Mouse (Mus musculus) CD4-positive helper T cell, adult 2 months (primary cell): ENCODE data around the gene Tmem229b.
"Not testable (repeated sequence)": the region's sequence is repeated elsewhere in the genome, so short reads cannot be mapped to it uniquely, and the experiment has no call there.

Experiments
- DNase-seq: peaks from one replicate; pipeline ENCODE4 v3.0.0-alpha.2; 2012; ENCODE audit warnings: low read depth, missing footprints, low spot score

The Tmem229b gene

GRCm38 (mm10) chr12:78952484-78952883, 54.9 kb downstream of the Tmem229b start:
- DNase-seq = no peak

DNA sequence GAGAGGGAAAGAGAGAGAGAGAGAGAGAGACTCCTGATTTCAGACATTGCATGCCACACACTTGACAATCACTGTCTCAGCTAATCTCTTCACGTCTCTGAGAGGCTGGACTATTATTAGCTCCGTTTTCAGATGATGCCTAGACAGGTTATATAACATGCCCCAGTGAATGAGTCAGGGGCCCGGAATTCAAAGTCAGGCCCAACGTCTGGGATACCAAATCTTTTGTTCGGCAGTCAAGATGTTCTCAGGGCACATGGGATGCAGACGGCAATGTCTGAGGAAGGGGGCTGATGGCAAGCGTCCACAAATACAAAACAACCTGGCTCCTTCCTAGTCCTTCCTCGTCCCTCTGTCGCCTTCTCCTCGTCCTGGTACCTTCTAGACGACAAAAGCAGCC, 55.4 kb downstream of the Tmem229b start:
- DNase-seq = no peak

DNA sequence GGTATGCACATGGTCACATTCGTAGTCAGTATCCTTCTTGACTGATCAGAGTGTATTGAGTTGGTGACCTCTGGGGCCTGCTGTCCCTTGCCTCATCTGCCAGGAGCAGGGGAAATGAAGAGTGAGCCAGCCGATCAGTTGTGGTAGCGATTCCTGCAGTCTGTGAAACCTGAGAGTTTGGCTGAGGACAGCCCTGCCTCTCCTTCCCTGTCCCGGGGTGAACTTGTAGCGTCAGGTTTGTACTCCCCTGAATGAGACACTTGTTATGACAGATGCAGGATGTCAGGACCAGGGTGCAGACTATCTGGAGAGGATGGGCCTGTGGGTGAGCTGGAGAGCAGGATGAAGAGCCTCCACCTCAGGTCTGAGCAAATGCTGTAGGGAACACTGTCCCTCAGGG, 59.8 kb downstream of the Tmem229b start:
- no peak for DNase-seq

DNA sequence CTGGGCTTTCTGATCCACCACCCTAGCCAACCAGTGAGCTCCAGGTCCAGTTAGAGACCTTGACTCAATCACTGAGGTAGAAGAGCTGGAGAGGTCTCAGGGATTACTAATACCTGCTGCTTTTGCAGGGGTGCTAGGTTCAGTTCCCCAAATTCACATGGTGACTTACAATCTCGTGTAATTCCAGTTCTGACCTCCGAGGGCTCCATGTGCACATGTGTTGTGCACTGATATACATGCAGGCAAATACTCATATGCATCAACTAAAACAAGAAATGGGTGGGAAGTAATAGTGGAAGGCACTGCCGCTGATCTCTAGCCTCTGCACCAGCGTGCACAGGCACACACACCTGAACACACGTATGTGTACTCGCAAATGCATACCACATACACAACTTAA, 60.3 kb downstream of the Tmem229b start:
- peak; percentile 27 for DNase-seq

- DNase-seq = no peak
These were observed 64.5 kb downstream of the Tmem229b start for GRCm38 (mm10) chr12:78942931-78943330.

DNA sequence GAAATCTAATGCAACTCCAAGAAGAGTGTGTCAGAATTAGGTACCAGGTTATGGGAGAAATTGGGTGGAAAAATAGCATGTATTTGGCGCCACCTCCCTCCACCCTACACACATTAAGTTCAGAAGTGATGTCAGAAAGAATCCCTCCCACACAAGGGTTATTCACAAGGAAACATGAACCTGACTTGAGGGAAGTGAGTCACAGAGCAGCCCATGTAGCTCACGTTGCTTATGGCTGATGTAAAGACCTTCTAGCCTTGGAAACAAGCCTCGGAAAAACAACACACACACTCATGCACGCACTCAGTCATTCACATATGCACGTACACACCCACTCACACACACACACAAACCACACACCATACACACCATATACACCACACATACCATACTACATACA, 67.3 kb downstream of the Tmem229b start:
- DNase-seq = peak; percentile 10

DNA sequence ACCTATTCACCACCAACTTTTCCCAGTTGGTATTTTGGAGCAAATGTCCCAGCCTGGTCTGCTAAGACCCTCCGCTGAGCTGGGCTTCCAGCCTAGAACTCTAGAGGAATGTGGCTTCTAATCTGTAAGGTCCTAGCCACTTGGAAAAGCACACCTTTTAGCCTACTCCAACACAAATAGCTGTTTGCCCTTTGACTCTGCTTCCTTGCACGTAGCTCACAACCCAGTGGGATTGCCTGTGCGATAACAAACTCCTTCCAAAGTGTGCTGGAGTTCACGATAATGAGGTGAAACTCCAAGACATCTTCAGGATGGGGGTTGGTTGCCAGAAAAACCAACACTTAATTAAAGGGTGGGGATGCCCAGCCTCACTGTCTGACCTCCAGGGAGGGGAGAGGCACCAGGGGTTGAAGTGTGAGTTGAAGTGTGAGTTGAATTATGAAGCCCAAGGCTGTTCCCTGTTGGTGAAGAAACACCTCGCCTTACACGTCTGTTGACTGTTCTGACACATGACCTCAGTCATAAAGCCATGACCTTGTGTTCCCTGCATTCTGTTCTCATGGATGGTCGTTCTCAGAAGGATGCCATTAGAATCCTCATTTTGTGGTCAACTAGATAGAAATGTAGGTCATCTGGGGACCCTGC, 67.9 kb downstream of the Tmem229b start:
- DNase-seq = no peak

- no peak for DNase-seq
These were observed 70.9 kb downstream of the Tmem229b start for GRCm38 (mm10) chr12:78936494-78936893.

GRCm38 (mm10) chr12:78929900-78930299, 77.5 kb downstream of the Tmem229b start:
- DNase-seq = no peak

GRCm38 (mm10) chr12:78927287-78927686, 80.1 kb downstream of the Tmem229b start:
- DNase-seq = no peak

DNA sequence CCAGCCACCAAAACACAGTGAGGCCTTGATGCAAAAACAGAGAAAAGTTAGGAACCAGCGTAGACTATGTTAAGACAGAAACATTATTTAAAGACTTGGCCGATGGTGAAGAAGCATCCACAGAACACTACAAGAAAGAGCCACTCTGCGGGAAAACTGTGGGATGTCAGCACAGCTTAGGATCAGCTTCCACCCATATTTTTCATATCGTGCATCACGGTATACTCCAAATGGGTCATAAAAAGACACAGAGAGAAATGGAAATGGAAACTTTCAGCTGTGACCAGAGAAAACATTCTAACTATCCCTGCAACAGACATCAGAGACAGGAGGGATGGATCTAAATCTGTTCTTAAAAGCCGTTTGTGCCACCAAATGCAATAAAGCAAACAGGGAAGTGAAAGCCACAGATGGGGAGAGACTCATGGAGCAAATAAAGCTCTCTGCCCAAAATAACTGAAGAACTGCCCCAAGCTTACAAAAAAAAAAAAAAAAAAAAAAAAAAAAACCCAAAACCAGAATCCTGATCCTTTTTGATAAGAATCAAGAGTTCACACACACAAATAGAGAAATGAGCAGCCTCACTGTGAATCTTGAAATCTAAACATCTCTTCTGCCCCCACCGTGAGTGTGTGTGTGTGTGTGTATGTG, 83.8 kb downstream of the Tmem229b start:
- no peak for DNase-seq

DNA sequence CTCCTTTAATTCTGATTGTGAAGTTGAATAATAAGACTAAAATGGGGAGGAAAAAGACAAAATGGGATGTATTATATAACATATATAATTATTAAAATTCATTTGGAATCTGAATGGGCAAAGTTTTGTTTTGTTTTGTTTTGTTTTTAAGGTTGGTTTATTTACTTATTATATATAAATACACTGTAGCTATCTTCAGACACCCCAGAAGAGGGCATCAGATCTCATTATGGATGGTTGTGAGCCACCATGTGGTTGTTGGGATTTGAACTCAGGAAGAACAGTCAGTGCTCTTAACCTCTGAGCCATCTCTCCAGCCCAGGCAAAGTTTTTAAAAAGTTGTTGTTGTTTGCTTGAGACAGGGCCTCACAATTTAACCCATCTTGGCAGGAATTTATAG, 84.5 kb downstream of the Tmem229b start:
- not testable (repeated sequence) for DNase-seq

DNA sequence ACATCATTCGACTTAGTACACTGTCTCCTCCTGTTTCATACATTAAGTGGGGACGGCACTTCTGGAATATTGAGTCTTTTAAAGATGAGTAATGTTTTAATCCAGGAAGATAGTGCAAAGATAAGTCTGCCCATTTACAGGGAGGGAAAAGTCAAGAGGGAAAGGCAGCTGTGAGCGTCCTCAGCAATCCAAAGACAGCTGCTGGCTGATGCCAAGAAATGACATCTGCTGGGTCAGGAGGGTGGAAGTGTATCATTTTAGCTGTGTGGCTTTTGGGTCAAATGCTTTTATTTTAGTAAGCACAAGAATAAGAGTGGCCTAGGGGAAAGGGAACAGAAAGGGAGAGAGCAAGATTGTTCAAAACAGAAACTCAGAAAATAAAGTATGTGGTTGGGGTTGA, 85.4 kb downstream of the Tmem229b start:
- DNase-seq = no peak

GRCm38 (mm10) chr12:78921421-78921820, 86.0 kb downstream of the Tmem229b start:
- DNase-seq = no peak

- DNase-seq = peak; percentile 85
These were observed 88.2 kb downstream of the Tmem229b start for GRCm38 (mm10) chr12:78919079-78919712.

DNA sequence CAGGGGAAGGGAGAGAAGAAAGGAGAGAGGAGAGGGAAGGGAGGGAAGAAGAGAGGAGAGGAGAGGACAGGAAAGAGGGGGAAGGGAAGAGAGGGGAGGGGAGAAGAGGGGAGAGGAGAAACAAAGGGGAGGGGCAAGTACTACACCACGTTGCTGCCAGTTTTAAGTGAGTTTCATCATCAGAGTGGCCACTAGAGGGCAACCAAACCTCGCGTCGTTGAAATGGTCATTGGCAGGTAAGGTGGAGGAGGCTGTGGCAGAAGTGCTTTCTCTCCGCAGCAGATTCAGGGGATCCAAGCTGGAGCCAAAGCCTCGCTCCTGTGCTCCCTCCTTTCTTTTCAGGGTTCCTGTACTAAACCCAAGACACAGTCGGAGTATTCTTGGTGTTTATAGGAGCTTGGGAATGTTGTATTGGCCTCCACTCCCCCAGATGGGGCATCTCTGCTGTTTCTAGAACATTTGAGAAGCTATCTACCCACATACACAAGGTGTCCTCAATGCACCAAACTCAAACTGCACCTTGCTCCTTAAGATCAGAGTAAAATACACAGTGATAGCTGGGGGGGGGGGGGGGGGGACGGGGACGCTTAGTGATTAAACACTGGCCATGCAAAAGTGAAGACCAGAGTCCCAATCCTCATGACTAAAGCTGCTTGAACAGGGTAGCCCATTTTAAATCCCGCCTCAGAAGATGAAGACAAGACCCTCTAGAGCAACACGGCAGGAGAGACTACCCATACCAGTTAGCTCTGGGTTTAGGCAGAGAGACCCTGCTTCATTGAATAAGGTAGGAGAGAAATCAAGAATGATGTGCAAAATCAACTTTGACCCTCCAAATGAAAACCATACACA, 89.0 kb downstream of the Tmem229b start:
- peak; percentile 89 for DNase-seq

- no peak for DNase-seq
These were observed 91.1 kb downstream of the Tmem229b start for GRCm38 (mm10) chr12:78916278-78916677.

DNA sequence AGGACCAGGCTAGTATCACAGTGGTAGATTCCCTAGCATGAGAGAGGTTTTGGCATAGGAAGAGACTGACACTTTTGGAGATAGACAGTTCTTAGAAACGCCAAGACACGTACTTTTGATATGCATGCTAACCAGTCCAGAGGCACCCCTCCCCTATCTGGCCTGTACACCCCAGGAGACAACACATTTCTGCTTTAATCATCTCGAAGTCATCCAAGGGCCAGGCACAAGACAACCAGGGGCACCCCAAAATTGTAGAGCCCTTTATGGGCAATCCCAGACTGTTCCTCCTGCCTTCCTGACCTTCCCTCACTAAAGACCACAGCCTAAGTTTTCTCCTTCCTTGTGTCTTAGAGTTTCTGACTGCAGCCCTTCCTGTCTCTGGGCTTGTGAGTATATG, 91.9 kb downstream of the Tmem229b start:
- DNase-seq = no peak

- DNase-seq = no peak
These were observed 93.0 kb downstream of the Tmem229b start for GRCm38 (mm10) chr12:78914458-78914857.
